Mouse (Mus musculus) MEL (cell line): ENCODE results near the gene Nacad. TPM values are rescaled to one million over a fixed set of nuclear protein-coding genes. Genes with fewer than 3 reads are reported as not detected.

ENCODE experiments used
- DNase-seq: peaks from one replicate; pipeline ENCODE4 v3.0.0; 2011; ENCODE audit warnings: low read depth, low spot score
- H3K27ac ChIP-seq: 2 replicates; pipeline ENCODE4 v1.5.1; 2012; ENCODE audit warnings: low read depth, mild to moderate bottlenecking, control low read depth, low read length, moderate library complexity; ENCODE audit not compliant: control insufficient read depth
- H3K27me3 ChIP-seq, 2 experiments: fragments of 150-350 bp in 1 of 2; sonication (generic) in 1 of 2; 2 replicates each; pipeline ENCODE4 v1.6.1; 2012; ENCODE audit warnings: low read length in 2 of 2, mild to moderate bottlenecking in 2 of 2, improper control_type of control experiment in 1 of 2, moderate library complexity in 1 of 2; ENCODE audit not compliant: insufficient read depth in 2 of 2, control insufficient read depth in 1 of 2
- H3K36me3 ChIP-seq, 2 experiments: 2 replicates each; pipeline ENCODE4 v1.6.1; 2012 to 2014; ENCODE audit warnings: low read length in 2 of 2, improper control_type of control experiment in 1 of 2, inconsistent platforms in 1 of 2, mild to moderate bottlenecking in 1 of 2; ENCODE audit not compliant: insufficient read depth in 2 of 2, control insufficient read depth in 1 of 2
- H3K4me1 ChIP-seq, 2 experiments: fragments of 150-350 bp in 1 of 2; sonication (generic) in 1 of 2; 2 replicates each; pipeline ENCODE4 v1.6.1; 2012; ENCODE audit warnings: low read length in 2 of 2, improper control_type of control experiment in 1 of 2, mild to moderate bottlenecking in 1 of 2; ENCODE audit not compliant: insufficient read depth in 2 of 2, control insufficient read depth in 1 of 2
- H3K4me3 ChIP-seq, 2 experiments: fragments of 150-350 bp in 1 of 2; sonication (generic) in 1 of 2; 2 replicates each; pipeline ENCODE4 v1.5.1; 2012; ENCODE audit warnings: low read depth in 2 of 2, low read length in 2 of 2, mild to moderate bottlenecking in 2 of 2, moderate library complexity in 2 of 2, control low read depth in 1 of 2, improper control_type of control experiment in 1 of 2; ENCODE audit not compliant: control insufficient read depth in 1 of 2, insufficient read depth in 1 of 2
- H3K79me2 ChIP-seq: 2 replicates; pipeline ENCODE4 v1.6.1; 2012; ENCODE audit warnings: mild to moderate bottlenecking, low read length, moderate library complexity; ENCODE audit not compliant: control insufficient read depth, poor library complexity, insufficient read depth
- H3K9ac ChIP-seq: 2 replicates; pipeline ENCODE4 v1.6.1; 2012; ENCODE audit warnings: low read depth, mild to moderate bottlenecking, control low read depth, low read length, moderate library complexity; ENCODE audit not compliant: control insufficient read depth, poor library complexity, severe bottlenecking
- H3K9me3 ChIP-seq: fragments of 150-350 bp; sonication (generic); replicated peaks from 2 replicates; pipeline ENCODE4 v1.6.1; 2012; ENCODE audit warnings: mild to moderate bottlenecking, low read length, improper control_type of control experiment, moderate library complexity; ENCODE audit not compliant: insufficient read depth
- CHD2 ChIP-seq: IDR thresholded peaks from 2 replicates; pipeline ENCODE4 v1.6.1; 2011; ENCODE audit warnings: low read length, improper control_type of control experiment
- CTCF ChIP-seq, 3 experiments: IDR thresholded peaks in 2 of 3; conservative IDR thresholded peaks in 1 of 3; 2 replicates each; pipeline ENCODE4 v1.5.1; 2011 to 2012; ENCODE audit warnings: low read length in 3 of 3, low read depth in 2 of 3, mild to moderate bottlenecking in 2 of 3, improper control_type of control experiment in 1 of 3, inconsistent platforms in 1 of 3, mixed read lengths in 1 of 3, moderate library complexity in 1 of 3; ENCODE audit not compliant: control insufficient read depth in 1 of 3, insufficient read depth in 1 of 3, poor library complexity in 1 of 3, severe bottlenecking in 1 of 3
- EP300 ChIP-seq, 2 experiments: IDR thresholded peaks; 2 replicates each; pipeline ENCODE4 v1.6.1; 2011; ENCODE audit warnings: improper control_type of control experiment in 2 of 2, low read length in 2 of 2, low read depth in 1 of 2, mild to moderate bottlenecking in 1 of 2
- ETS1 ChIP-seq: IDR thresholded peaks from 2 replicates; pipeline ENCODE4 v1.6.1; 2012; ENCODE audit warnings: low read depth, mild to moderate bottlenecking, inconsistent platforms, low read length, improper control_type of control experiment, moderate library complexity
- GATA1 ChIP-seq: IDR thresholded peaks from 2 replicates; pipeline ENCODE4 v1.6.1; 2011; ENCODE audit warnings: low read depth, low read length, improper control_type of control experiment
- MXI1 ChIP-seq: IDR thresholded peaks from 2 replicates; pipeline ENCODE4 v1.6.1; 2011; ENCODE audit warnings: mild to moderate bottlenecking, low read depth, low read length, improper control_type of control experiment
- MYB ChIP-seq: IDR thresholded peaks from 2 replicates; pipeline ENCODE4 v1.6.1; 2011; ENCODE audit warnings: mild to moderate bottlenecking, low read depth, low read length, improper control_type of control experiment
- NELFE ChIP-seq: IDR thresholded peaks from 2 replicates; pipeline ENCODE4 v1.6.1; 2011; ENCODE audit warnings: low read depth, low read length, improper control_type of control experiment
- SIN3A ChIP-seq: IDR thresholded peaks from 2 replicates; pipeline ENCODE4 v1.6.1; 2012; ENCODE audit warnings: low read length, improper control_type of control experiment, inconsistent platforms
- SMC3 ChIP-seq: IDR thresholded peaks from 2 replicates; pipeline ENCODE4 v1.6.1; 2011; ENCODE audit warnings: low read depth, low read length, improper control_type of control experiment
- TAL1 ChIP-seq: IDR thresholded peaks from 2 replicates; pipeline ENCODE4 v1.6.1; 2012; ENCODE audit warnings: mild to moderate bottlenecking, inconsistent platforms, low read length, moderate library complexity, mixed read lengths
- TCF12 ChIP-seq: IDR thresholded peaks from 2 replicates; pipeline ENCODE4 v1.6.1; 2014; ENCODE audit warnings: low read depth, mild to moderate bottlenecking, inconsistent platforms, low read length, improper control_type of control experiment, moderate library complexity
- USF1 ChIP-seq: IDR thresholded peaks from 2 replicates; pipeline ENCODE4 v1.6.1; 2014; ENCODE audit warnings: low read depth, mild to moderate bottlenecking, inconsistent platforms, low read length, improper control_type of control experiment, moderate library complexity
- ZC3H11A ChIP-seq: IDR thresholded peaks from 2 replicates; pipeline ENCODE4 v1.6.1; 2012; ENCODE audit warnings: low read depth, mild to moderate bottlenecking, inconsistent platforms, low read length, improper control_type of control experiment
- ZKSCAN1 ChIP-seq: IDR thresholded peaks from 2 replicates; pipeline ENCODE4 v1.6.1; 2012; ENCODE audit warnings: low read depth, mild to moderate bottlenecking, inconsistent platforms, low read length, improper control_type of control experiment, moderate library complexity
- ZMIZ1 ChIP-seq: IDR thresholded peaks from 2 replicates; pipeline ENCODE4 v1.6.1; 2012; ENCODE audit warnings: low read depth, mild to moderate bottlenecking, inconsistent platforms, low read length, improper control_type of control experiment, moderate library complexity
- polyA plus RNA-seq, 2 experiments: library from polyadenylated mRNA; stranded (reverse) in 1 of 2; unstranded in 1 of 2; fragments of >175 nt in 1 of 2; fragments of >200 nt in 1 of 2; gene quantifications; 2 replicates each; pipeline versions ENCODE4 v1.2.1 to v1.2.4; 2012; ENCODE audit warnings: low replicate concordance in 2 of 2, low read depth in 1 of 2; ENCODE audit not compliant: insufficient read length in 2 of 2, insufficient read depth in 1 of 2, missing spikeins in 1 of 2
- total RNA-seq: library from RNA; depleted of rRNA; stranded (reverse); fragments of 300-350 nt; gene quantifications from 2 replicates; pipeline ENCODE4 v1.2.3, GENCODE M21; 2012

Nacad gene
- total and polyA plus RNA-seq, 3 experiments, result 0.12 to 0.32 TPM; not detected in 1

DNA sequence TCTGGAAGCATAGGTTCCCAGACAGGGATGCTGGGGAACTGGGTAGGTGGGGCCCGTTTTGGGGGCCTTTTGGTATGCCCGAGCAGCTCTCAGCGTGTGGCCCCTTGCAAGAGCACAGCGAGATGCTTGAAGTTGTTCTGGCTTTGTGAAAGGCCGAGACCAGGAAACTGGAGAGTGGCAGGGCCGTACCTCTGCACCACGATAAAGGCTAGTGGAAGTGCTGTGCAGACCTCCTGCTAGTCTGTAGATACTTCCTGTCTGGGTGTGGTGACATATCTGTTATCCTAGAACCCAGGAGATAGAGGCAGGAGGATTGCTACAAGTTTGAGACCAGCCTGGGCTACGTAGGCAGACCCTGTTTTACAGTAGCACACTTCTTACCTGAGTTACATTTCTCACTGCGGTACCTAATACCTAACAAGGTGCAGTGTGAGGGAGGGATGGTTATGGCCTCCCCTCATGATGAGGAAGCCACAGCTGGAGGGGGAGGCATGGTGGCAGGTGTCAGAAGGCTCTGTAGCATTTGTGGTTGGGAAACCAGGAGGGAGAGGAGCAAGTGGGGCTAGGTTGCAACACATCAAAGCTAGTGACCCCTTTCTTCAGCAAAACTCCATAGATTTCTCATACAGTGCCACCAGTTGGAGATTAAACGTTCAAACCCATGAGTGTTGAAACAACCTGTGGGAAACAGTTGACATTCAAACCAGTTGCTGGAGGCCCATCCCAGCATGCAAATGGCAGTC, 14.7 kb downstream of the Nacad start:
- Histone ChIP-seq H3K36me3 (peaks cover 19 to 22% of the 10 kb centered on the region in 2 experiments), H3K27me3 (no peaks in the 10 kb centered on the region), H3K9ac (no peak overlapping the region), H3K79me2 (no peaks in the 10 kb centered on the region), H3K27ac (no peak overlapping the region), H3K4me3 (no peak overlapping the region), H3K9me3 (no peaks in the 10 kb centered on the region), H3K4me1 (peaks cover 7 to 16% of the 10 kb centered on the region in 2 experiments)
- no peak for TF ChIP-seq ZKSCAN1
- peak; percentile 46 for TF ChIP-seq GATA1
- peak; percentile 47 for TF ChIP-seq TAL1
- TF ChIP-seq SMC3, result no peak
- TF ChIP-seq MXI1, result no peak
- TF ChIP-seq EP300 (IDR thresholded peaks at IDR 0.05; ENCODE audit: low read depth in 1 of 2, low read length in 2 of 2), result peak; percentile 48 to 54; a peak in 2 of 4 replicates
- DNase-seq, result peak; percentile 57

DNA sequence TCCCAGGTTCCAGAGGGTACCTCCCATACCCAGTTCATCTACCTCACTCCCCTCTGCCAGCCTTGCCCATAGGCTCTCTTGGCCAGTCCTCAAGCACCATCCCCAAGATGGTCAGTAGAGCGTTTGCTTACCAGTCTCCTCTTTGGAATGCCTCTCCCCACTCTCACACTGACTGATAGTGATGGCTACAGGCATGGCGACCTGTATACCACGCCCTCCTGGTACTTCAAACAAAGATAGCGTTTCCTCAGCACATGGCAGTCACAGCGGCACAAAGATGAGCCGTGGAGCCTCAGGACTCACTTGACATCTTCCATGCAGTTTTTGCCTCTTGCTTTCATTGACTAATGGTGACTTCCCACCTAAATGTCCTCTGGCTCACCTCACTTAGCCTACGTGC, 16.0 kb downstream of the Nacad start:
- Histone ChIP-seq H3K4me3 (no peak overlapping the region), H3K9me3 (no peaks in the 10 kb centered on the region), H3K9ac (no peak overlapping the region), H3K36me3 (peaks cover 24 to 27% of the 10 kb centered on the region in 2 experiments), H3K79me2 (no peaks in the 10 kb centered on the region), H3K27ac (no peak overlapping the region), H3K27me3 (no peaks in the 10 kb centered on the region), H3K4me1 (peaks cover 10 to 28% of the 10 kb centered on the region in 2 experiments)
- no peak for TF ChIP-seq TAL1
- no peak for TF ChIP-seq CHD2
- no peak for TF ChIP-seq CTCF (IDR thresholded peaks at IDR 0.05 in 2 of 3, conservative IDR thresholded peaks at IDR 0.05 in 1 of 3; ENCODE audit: control insufficient read depth in 1 of 3, insufficient read depth in 1 of 3, low read depth in 2 of 3, low read length in 3 of 3, poor library complexity in 1 of 3, severe bottlenecking in 1 of 3)
- DNase-seq, result no peak

DNA sequence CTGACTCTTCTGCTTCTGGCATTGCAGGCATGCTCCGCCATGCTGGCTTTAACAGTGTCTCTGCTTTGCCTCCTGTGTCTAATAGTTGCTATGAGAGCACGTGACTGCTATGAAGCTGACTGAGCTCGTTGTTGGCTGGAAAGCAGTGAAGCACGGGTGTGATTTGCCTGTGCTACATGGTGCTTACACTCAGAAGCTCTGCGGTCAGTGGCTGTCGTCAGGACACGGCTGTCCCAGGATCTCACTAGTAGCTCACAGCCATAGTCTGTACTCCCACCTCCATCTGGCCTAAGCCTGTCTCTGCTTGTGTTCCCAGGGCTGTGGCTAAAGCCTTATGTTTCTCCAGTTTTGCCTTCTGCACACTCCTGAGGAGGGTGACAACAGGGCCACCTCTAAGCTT, 17.6 kb downstream of the Nacad start:
- Histone ChIP-seq H3K79me2 (no peaks in the 10 kb centered on the region), H3K4me1 (peaks cover 10 to 28% of the 10 kb centered on the region in 2 experiments), H3K36me3 (peaks cover 24 to 27% of the 10 kb centered on the region in 2 experiments), H3K9me3 (no peaks in the 10 kb centered on the region), H3K9ac (no peak overlapping the region), H3K27me3 (no peaks in the 10 kb centered on the region), H3K4me3 (no peak overlapping the region), H3K27ac (no peak overlapping the region)
- no peak for DNase-seq
- TF ChIP-seq TCF12 (no peak), USF1 (no peak), MYB (no peak), NELFE (no peak), ZMIZ1 (no peak), SIN3A (no peak), ZC3H11A (no peak), ETS1 (no peak), CHD2 (no peak), GATA1 (no peak)
